11 mouse cellular contexts compared by ENCODE assay signal in the genomic region with DNA sequence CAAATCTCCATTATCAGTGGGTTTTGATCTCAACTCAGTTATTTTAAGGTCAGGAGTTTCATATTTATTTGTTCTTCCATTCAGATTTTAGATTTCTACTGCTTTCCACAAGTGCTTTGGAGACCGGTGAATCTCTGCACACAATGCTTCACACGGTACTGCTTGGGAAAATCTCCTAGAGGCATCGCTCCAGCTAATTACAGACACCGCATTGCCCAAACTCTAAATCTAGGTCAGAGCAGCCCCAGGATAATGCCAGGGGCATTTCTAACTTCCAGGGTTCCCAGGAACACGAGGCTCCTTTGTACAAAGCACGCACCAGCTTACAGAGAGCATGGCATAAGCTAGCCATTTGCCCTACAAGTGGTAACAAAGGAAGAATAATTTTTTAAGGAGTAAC. TPM values are rescaled to one million over a fixed set of nuclear protein-coding genes. Genes with fewer than 3 reads are reported as not detected.
DNase-seq lines count a peak whose midpoint lies in the region; ATAC-seq lines count a peak whose summit lies in the region.
"Had no signal": no experiment of that assay in that cellular context is flagged by ENCODE, and none has a peak within 500 bp of the region (broad histone marks: within the 10 kb centered on the region; RNA-seq: fewer than 3 reads in every experiment).

No protein-coding gene starts in this region.

- 0 out of 2 replicates have a peak overlapping the region, but pooled peaks have one; percentile 53 for H3K27ac ChIP-seq in forebrain, embryonic 12.5 days
- no peak overlapping the region for H3K27ac ChIP-seq in forebrain, embryonic 16.5 days (ENCODE audit: low read length)
- H3K27ac ChIP-seq in embryonic facial prominence, embryonic 10.5 days (replicated peaks), result peak overlapping the region; percentile 72
- H3K27ac ChIP-seq in limb, embryonic 10.5 days, result peak overlapping the region; percentile 74
- H3K27ac ChIP-seq: midbrain, embryonic 12.5 days had no signal

- WGBS in forebrain, embryonic 12.5 days, result 61% methylated on average over 6 of the region's 6 CpGs
- 31% methylated on average over 6 of the region's 6 CpGs for WGBS in forebrain, embryonic 16.5 days
- 54% methylated on average over 6 of the region's 6 CpGs for WGBS in embryonic facial prominence, embryonic 10.5 days
- WGBS in limb, embryonic 10.5 days, result 72% methylated on average over 6 of the region's 6 CpGs

- H3K36me3 ChIP-seq in forebrain, embryonic 12.5 days (replicated peaks), result 0 out of 2 replicates have a peak, but pooled peaks cover 4% of the 10 kb centered on the region
- H3K36me3 ChIP-seq in forebrain, embryonic 16.5 days (ENCODE audit: control insufficient read depth, insufficient read depth), result no peaks in the 10 kb centered on the region
- H3K36me3 ChIP-seq in embryonic facial prominence, embryonic 10.5 days (replicated peaks), result no peaks in the 10 kb centered on the region
- H3K36me3 ChIP-seq in limb, embryonic 10.5 days, result no peaks in the 10 kb centered on the region; the same call in 1 of the 2 replicates
- H3K36me3 ChIP-seq: midbrain, embryonic 12.5 days had no signal

- H3K9ac ChIP-seq in forebrain, embryonic 12.5 days, result no peak overlapping the region
- H3K9ac ChIP-seq in forebrain, embryonic 16.5 days (replicated peaks; ENCODE audit: low read depth, low read length), result no peak overlapping the region
- H3K9ac ChIP-seq: midbrain, embryonic 12.5 days had no signal

- peaks cover 21% of the 10 kb centered on the region for H3K4me1 ChIP-seq in forebrain, embryonic 12.5 days
- H3K4me1 ChIP-seq in forebrain, embryonic 16.5 days (replicated peaks; ENCODE audit: control insufficient read depth, insufficient read depth, low read length), result peaks cover 18% of the 10 kb centered on the region
- H3K4me1 ChIP-seq in embryonic facial prominence, embryonic 10.5 days, result peaks cover 40% of the 10 kb centered on the region
- H3K4me1 ChIP-seq in limb, embryonic 10.5 days, result peaks cover 24% of the 10 kb centered on the region

- peaks cover 17% of the 10 kb centered on the region for H3K27me3 ChIP-seq in forebrain, embryonic 12.5 days
- no peaks in the 10 kb centered on the region for H3K27me3 ChIP-seq in forebrain, embryonic 16.5 days (replicated peaks; ENCODE audit: control insufficient read depth, insufficient read depth, low read length)
- H3K27me3 ChIP-seq in embryonic facial prominence, embryonic 10.5 days (replicated peaks; ENCODE audit: low read depth, poor library complexity, severe bottlenecking), result peaks cover 20% of the 10 kb centered on the region
- H3K27me3 ChIP-seq in limb, embryonic 10.5 days (ENCODE audit: low read depth, poor library complexity, severe bottlenecking), result peaks cover 14% of the 10 kb centered on the region

- no peaks in the 10 kb centered on the region for H3K9me3 ChIP-seq in forebrain, embryonic 12.5 days
- 0 out of 2 replicates have a peak, but pooled peaks cover 4% of the 10 kb centered on the region for H3K9me3 ChIP-seq in forebrain, embryonic 16.5 days (ENCODE audit: control insufficient read depth, low read length)
- peaks cover 8% of the 10 kb centered on the region for H3K9me3 ChIP-seq in embryonic facial prominence, embryonic 10.5 days
- no peaks in the 10 kb centered on the region for H3K9me3 ChIP-seq in limb, embryonic 10.5 days (replicated peaks)
- H3K9me3 ChIP-seq: midbrain, embryonic 12.5 days had no signal

- peak; percentile 88 for DNase-seq in brain, adult 2 months (ENCODE audit: low read depth, low spot score)
- no peak for DNase-seq in embryonic facial prominence, embryonic 10.5 days (ENCODE audit: low spot score)
- DNase-seq in limb, embryonic 10.5 days (ENCODE audit: low spot score), result no peak
- no peak for DNase-seq in heart, adult 11 months
- no peak for DNase-seq in gastrocnemius, postnatal 10 days
- DNase-seq: right cerebral cortex, postnatal 14 days had no signal

- ATAC-seq in forebrain, embryonic 12.5 days (ENCODE audit: low FRiP score), result no peak
- ATAC-seq in forebrain, embryonic 16.5 days, result no peak
- ATAC-seq in monocyte, adult 5-6 weeks (replicated peaks; ENCODE audit: insufficient number of reproducible peaks, low FRiP score, low TSS enrichment, poor library complexity, severe bottlenecking), result no peak
- ATAC-seq: CD4-positive, CD25-positive, alpha-beta regulatory T cell, adult 4 months had no signal

- H3K4me2 ChIP-seq in forebrain, embryonic 12.5 days, result no peak overlapping the region
- no peak overlapping the region for H3K4me2 ChIP-seq in forebrain, embryonic 16.5 days (ENCODE audit: low read length)
- H3K4me2 ChIP-seq: midbrain, embryonic 12.5 days had no signal

- H3K4me3 ChIP-seq in forebrain, embryonic 12.5 days (replicated peaks), result no peak overlapping the region
- no peak overlapping the region for H3K4me3 ChIP-seq in forebrain, embryonic 16.5 days (replicated peaks; ENCODE audit: low read length)
- H3K4me3 ChIP-seq in embryonic facial prominence, embryonic 10.5 days, result peak overlapping the region; percentile 18; the same call in 1 of the 2 replicates
- no peak overlapping the region for H3K4me3 ChIP-seq in limb, embryonic 10.5 days
- H3K4me3 ChIP-seq: midbrain, embryonic 12.5 days had no signal

RNA-seq across cellular contexts. Expression of a gene that starts 5.8 kb away (rescaled TPM):
- 13.1 and 13.6 TPM in 2 replicates for polyA plus RNA-seq in forebrain, embryonic 12.5 days (2016; fragmentation: Nextera tagmentation; extraction: Ambion mirVana)
- polyA plus RNA-seq in forebrain, embryonic 16.5 days (2015; fragmentation: Nextera tagmentation; extraction: Ambion mirVana), result 6.6 and 8.0 TPM in 2 replicates
- 12.2 and 13.1 TPM in 2 replicates for polyA plus RNA-seq in embryonic facial prominence, embryonic 10.5 days (2016; fragmentation: Nextera tagmentation; extraction: Ambion mirVana)
- 10.1 and 11.7 TPM in 2 replicates for polyA plus RNA-seq in limb, embryonic 10.5 days (2016; fragmentation: Nextera tagmentation; extraction: Ambion mirVana)
- 21.4 to 41.3 TPM (median 32.1 TPM) in 3 replicates for total RNA-seq in monocyte, adult 5-6 weeks (2017)
- total RNA-seq in gastrocnemius, postnatal 10 days (2021), result 1 to 10 TPM; 7.0 to 7.7 TPM

RNA-seq across cellular contexts. Expression of a gene that starts 20.7 kb away (rescaled TPM):
- 3.3 and 4.2 TPM in 2 replicates for polyA plus RNA-seq in forebrain, embryonic 12.5 days (2016; fragmentation: Nextera tagmentation; extraction: Ambion mirVana)
- polyA plus RNA-seq in forebrain, embryonic 16.5 days (2015; fragmentation: Nextera tagmentation; extraction: Ambion mirVana), result 0.99 and 1.1 TPM in 2 replicates
- 5.1 and 6.2 TPM in 2 replicates for polyA plus RNA-seq in embryonic facial prominence, embryonic 10.5 days (2016; fragmentation: Nextera tagmentation; extraction: Ambion mirVana)
- 4.7 TPM in 2 replicates for polyA plus RNA-seq in limb, embryonic 10.5 days (2016; fragmentation: Nextera tagmentation; extraction: Ambion mirVana)
- total RNA-seq in monocyte, adult 5-6 weeks (2017), result not detected in 3 replicates
- 1 to 10 TPM; 1.9 to 3.4 TPM for total RNA-seq in gastrocnemius, postnatal 10 days (2021)
